Mouse (Mus musculus): ENCODE data around the gene Rbm26.

GRCm38 (mm10) chr14:105106252-105106651 lies 70.9 kb downstream of the Rbm26 start:
- no peak for TF ChIP-seq GATA1 (IDR thresholded peaks at IDR 0.05; ENCODE audit: borderline replicate concordance, low read length)
- TF ChIP-seq FLI1 (IDR thresholded peaks at IDR 0.05; ENCODE audit: low read length), result no peak

All from megakaryocyte, embryonic 14.5 days (primary cell).